Comparison of ENCODE assay signal across 8 mouse cellular contexts in genomic region chr5:81519497-81520382, GRCm38 (mm10).
DNase-seq lines count a peak whose midpoint lies in the region; ATAC-seq and TF ChIP-seq lines count a peak whose summit lies in the region.

No protein-coding gene starts in this region.

- H3ac ChIP-seq in C2C12 (ENCODE audit: control insufficient read depth, insufficient read length, low read depth): no peak overlapping the region

- no peak for TF ChIP-seq POLR2A in testis, adult 2 months (IDR thresholded peaks at IDR 0.05; ENCODE audit: control insufficient read depth, low read depth, low read length)

- no peaks in the 10 kb centered on the region for H3K27me3 ChIP-seq in C2C12 (ENCODE audit: control insufficient read depth, insufficient read depth, insufficient read length)
- no peaks in the 10 kb centered on the region for H3K27me3 ChIP-seq in forebrain, embryonic 12.5 days
- H3K27me3 ChIP-seq in hindbrain, embryonic 13.5 days: no peaks in the 10 kb centered on the region
- no peaks in the 10 kb centered on the region for H3K27me3 ChIP-seq in midbrain, embryonic 13.5 days
- H3K27me3 ChIP-seq in testis, adult 2 months (ENCODE audit: control insufficient read depth, insufficient read depth, low read length): no peaks in the 10 kb centered on the region

- H3K9ac ChIP-seq in forebrain, embryonic 12.5 days: no peak overlapping the region
- no peak overlapping the region for H3K9ac ChIP-seq in hindbrain, embryonic 13.5 days
- no peak overlapping the region for H3K9ac ChIP-seq in midbrain, embryonic 13.5 days (replicated peaks)

- peak; percentile 19 for TF ChIP-seq CTCF in C2C12 (IDR thresholded peaks at IDR 0.05; ENCODE audit: control insufficient read depth, insufficient read depth, insufficient read length)
- TF ChIP-seq CTCF in left cerebral cortex, adult 2 months (IDR thresholded peaks at IDR 0.05): peak; percentile 70
- peak; percentile 8; the same call in 1 of the 2 replicates for TF ChIP-seq CTCF in testis, adult 2 months (IDR thresholded peaks at IDR 0.05; ENCODE audit: control insufficient read depth, insufficient read depth, insufficient replicate concordance, low read depth, low read length)

- peaks cover 19% of the 10 kb centered on the region for H3K4me1 ChIP-seq in forebrain, embryonic 12.5 days
- peaks cover 26% of the 10 kb centered on the region for H3K4me1 ChIP-seq in hindbrain, embryonic 13.5 days (replicated peaks)
- peaks cover 23% of the 10 kb centered on the region for H3K4me1 ChIP-seq in midbrain, embryonic 13.5 days (replicated peaks)
- peaks cover 2% of the 10 kb centered on the region; the same call in 1 of the 2 replicates for H3K4me1 ChIP-seq in testis, adult 2 months (ENCODE audit: control insufficient read depth, insufficient read depth, low read length)

- H3K4me3 ChIP-seq in C2C12 (ENCODE audit: insufficient read depth, poor library complexity, severe bottlenecking): no peak overlapping the region
- no peak overlapping the region for H3K4me3 ChIP-seq in forebrain, embryonic 12.5 days (replicated peaks)
- H3K4me3 ChIP-seq in hindbrain, embryonic 13.5 days: no peak overlapping the region
- H3K4me3 ChIP-seq in left cerebral cortex, adult 2 months: peak overlapping the region; percentile 28
- H3K4me3 ChIP-seq in midbrain, embryonic 13.5 days (replicated peaks): no peak overlapping the region
- H3K4me3 ChIP-seq in testis, adult 2 months (ENCODE audit: control insufficient read depth, low read depth, low read length): no peak overlapping the region

- WGBS in forebrain, embryonic 12.5 days: 12% methylated on average over 11 of the region's 11 CpGs
- WGBS in hindbrain, embryonic 13.5 days: 14% methylated on average over 11 of the region's 11 CpGs
- 10% methylated on average over 11 of the region's 11 CpGs for WGBS in midbrain, embryonic 13.5 days

- ATAC-seq in forebrain, embryonic 12.5 days (ENCODE audit: low FRiP score): peak; percentile 73; the same call in 1 of the 2 replicates
- ATAC-seq in hindbrain, embryonic 13.5 days (ENCODE audit: low FRiP score): peak; percentile 62; the same call in 1 of the 2 replicates
- ATAC-seq in midbrain, embryonic 13.5 days: peak; percentile 79
- no peak for ATAC-seq in activated CD4-positive, CD25-positive, alpha-beta regulatory T cell, adult 4 months

- H3K27ac ChIP-seq in forebrain, embryonic 12.5 days: peak overlapping the region; percentile 59; the same call in 1 of the 2 replicates
- peak overlapping the region; percentile 66 for H3K27ac ChIP-seq in hindbrain, embryonic 13.5 days
- H3K27ac ChIP-seq in left cerebral cortex, adult 2 months: no peak overlapping the region
- H3K27ac ChIP-seq in midbrain, embryonic 13.5 days: peak overlapping the region; percentile 19; the same call in 1 of the 2 replicates
- no peak overlapping the region for H3K27ac ChIP-seq in testis, adult 2 months (ENCODE audit: control insufficient read depth, insufficient read depth, low read depth, low read length)

- intact Hi-C loops in left cerebral cortex, adult 2 months (cut with DNase I): loop anchor here (1.0 to 10.0 kb wide), 3 partner anchors 14 to 495 kb away; partner anchors contain the start of gene Adgrl3

- H3K36me3 ChIP-seq in C2C12 (ENCODE audit: control insufficient read depth, insufficient read depth): no peaks in the 10 kb centered on the region
- no peaks in the 10 kb centered on the region for H3K36me3 ChIP-seq in forebrain, embryonic 12.5 days (replicated peaks)
- H3K36me3 ChIP-seq in hindbrain, embryonic 13.5 days: no peaks in the 10 kb centered on the region
- H3K36me3 ChIP-seq in midbrain, embryonic 13.5 days: no peaks in the 10 kb centered on the region
- no peaks in the 10 kb centered on the region for H3K36me3 ChIP-seq in testis, adult 2 months (ENCODE audit: control insufficient read depth, insufficient read depth, low read length)

- no peaks in the 10 kb centered on the region for H3K79me3 ChIP-seq in C2C12 (ENCODE audit: low read depth)

- H3K79me2 ChIP-seq in C2C12 (ENCODE audit: control insufficient read depth, insufficient read depth): no peaks in the 10 kb centered on the region

- peak; percentile 57 for DNase-seq in adrenal gland, postnatal 14 days
- DNase-seq in left cerebral cortex, adult 2 months (ENCODE audit: extremely low spot score in 1 of 2, low spot score in 2 of 2): peak; percentile 38 to 46

- no peaks in the 10 kb centered on the region for H3K9me3 ChIP-seq in forebrain, embryonic 12.5 days
- H3K9me3 ChIP-seq in hindbrain, embryonic 13.5 days: no peaks in the 10 kb centered on the region
- H3K9me3 ChIP-seq in midbrain, embryonic 13.5 days: no peaks in the 10 kb centered on the region

- H3K4me2 ChIP-seq in forebrain, embryonic 12.5 days: peak overlapping the region; percentile 34
- H3K4me2 ChIP-seq in hindbrain, embryonic 13.5 days: peak overlapping the region; percentile 32
- H3K4me2 ChIP-seq in midbrain, embryonic 13.5 days (replicated peaks): peak overlapping the region; percentile 33

TF ChIP-seq in C2C12, 6 proteins besides CTCF, POLR2A, EP300 and RAD21:
- TF ChIP-seq MYOG (IDR thresholded peaks at IDR 0.05; ENCODE audit: control insufficient read depth, extremely low read depth, insufficient read length) (no peak), CEBPB (IDR thresholded peaks at IDR 0.05; ENCODE audit: low read depth) (no peak), MAX (IDR thresholded peaks at IDR 0.05) (no peak), MYOD1 (IDR thresholded peaks at IDR 0.05; ENCODE audit: control insufficient read depth, insufficient read length, low read depth) (no peak), USF1 (IDR thresholded peaks at IDR 0.05; ENCODE audit: low read depth) (no peak), FOSL1 (IDR thresholded peaks at IDR 0.05; ENCODE audit: insufficient read depth, low read length, poor library complexity, severe bottlenecking) (no peak)

Comparison
In these comparisons a context has a peak if more than half of its experiments do, and no peak if none do; other contexts are left out.
1. CTCF ChIP-seq: peak in every context shown above with its lines; median percentile 70 in left cerebral cortex, adult 2 months; 19 in C2C12; 8 in testis, adult 2 months.
2. H3K27ac ChIP-seq: peak in forebrain, embryonic 12.5 days (single experiment), hindbrain, embryonic 13.5 days (single experiment) and midbrain, embryonic 13.5 days (single experiment); none in left cerebral cortex, adult 2 months (single experiment) and testis, adult 2 months (single experiment).
3. Peak in every context shown above with its lines, with median percentiles within 50 percentile points of each other: H3K4me2 ChIP-seq.